Mouse (Mus musculus): Measurements from ENCODE around the gene Capn7. TPM values are rescaled to one million over a fixed set of nuclear protein-coding genes. Genes with fewer than 3 reads are reported as not detected.

The Capn7 gene
- polyA plus RNA-seq (2012; ENCODE audit: insufficient read depth, low replicate concordance), result 0.60 and 1.9 TPM in 2 replicates

GRCm38 (mm10) chr14:31336369-31337155 lies at the start of gene Capn7:
Gene Capn7, plus strand, starts transcription at chr14:31336638.
- no peaks in the 10 kb centered on the region for H3K27me3 ChIP-seq (replicated peaks)
- TF ChIP-seq FLI1 (IDR thresholded peaks at IDR 0.05; ENCODE audit: low read length) (no peak), GATA1 (IDR thresholded peaks at IDR 0.05; ENCODE audit: borderline replicate concordance, low read length) (no peak)
- H3K4me1 ChIP-seq, result peaks cover 21% of the 10 kb centered on the region
- H3K4me3 ChIP-seq (replicated peaks), result peak within 1 kb of the TSS; percentile 93
- H3K36me3 ChIP-seq (replicated peaks; ENCODE audit: low read length), result peaks cover 18% of the 10 kb centered on the region
- no peaks in the 10 kb centered on the region for H3K9me3 ChIP-seq

- peaks cover 10% of the 10 kb centered on the region; the same call in 1 of the 2 replicates for H3K9me3 ChIP-seq
- no peak overlapping the region for H3K4me3 ChIP-seq (replicated peaks)
- no peak for TF ChIP-seq FLI1 (IDR thresholded peaks at IDR 0.05; ENCODE audit: low read length)
- no peak for TF ChIP-seq GATA1 (IDR thresholded peaks at IDR 0.05; ENCODE audit: borderline replicate concordance, low read length)
- H3K36me3 ChIP-seq (replicated peaks; ENCODE audit: low read length), result no peaks in the 10 kb centered on the region
- H3K4me1 ChIP-seq, result no peaks in the 10 kb centered on the region; the same call in 1 of the 2 replicates
- peaks cover 61% of the 10 kb centered on the region for H3K27me3 ChIP-seq (replicated peaks)
These were observed 23.2 kb upstream of the Capn7 start for GRCm38 (mm10) chr14:31313192-31313591.

GRCm38 (mm10) chr14:31316613-31317012 lies 19.8 kb upstream of the Capn7 start:
- TF ChIP-seq FLI1 (IDR thresholded peaks at IDR 0.05; ENCODE audit: low read length) (no peak), GATA1 (IDR thresholded peaks at IDR 0.05; ENCODE audit: borderline replicate concordance, low read length) (no peak)
- Histone ChIP-seq H3K36me3 (replicated peaks; ENCODE audit: low read length) (no peaks in the 10 kb centered on the region), H3K4me1 (no peaks in the 10 kb centered on the region; the same call in none of the 2 replicates), H3K4me3 (replicated peaks) (no peak overlapping the region), H3K27me3 (replicated peaks) (peaks cover 64% of the 10 kb centered on the region), H3K9me3 (no peaks in the 10 kb centered on the region)

- H3K9me3 ChIP-seq, result no peaks in the 10 kb centered on the region
- peaks cover 2% of the 10 kb centered on the region for H3K4me1 ChIP-seq
- no peaks in the 10 kb centered on the region for H3K36me3 ChIP-seq (replicated peaks; ENCODE audit: low read length)
- TF ChIP-seq GATA1 (IDR thresholded peaks at IDR 0.05; ENCODE audit: borderline replicate concordance, low read length) (no peak), FLI1 (IDR thresholded peaks at IDR 0.05; ENCODE audit: low read length) (no peak)
- peaks cover 61% of the 10 kb centered on the region for H3K27me3 ChIP-seq (replicated peaks)
- H3K4me3 ChIP-seq (replicated peaks), result no peak overlapping the region
These were observed 18.7 kb upstream of the Capn7 start for GRCm38 (mm10) chr14:31317754-31318153.

GRCm38 (mm10) chr14:31319546-31319945 lies 16.9 kb upstream of the Capn7 start:
- Histone ChIP-seq H3K9me3 (no peaks in the 10 kb centered on the region), H3K4me1 (peaks cover 17% of the 10 kb centered on the region), H3K4me3 (replicated peaks) (no peak overlapping the region), H3K27me3 (replicated peaks) (peaks cover 47% of the 10 kb centered on the region), H3K36me3 (replicated peaks; ENCODE audit: low read length) (no peaks in the 10 kb centered on the region)
- TF ChIP-seq FLI1 (IDR thresholded peaks at IDR 0.05; ENCODE audit: low read length) (no peak), GATA1 (IDR thresholded peaks at IDR 0.05; ENCODE audit: borderline replicate concordance, low read length) (no peak)

- Histone ChIP-seq H3K4me1 (peaks cover 26% of the 10 kb centered on the region), H3K36me3 (replicated peaks; ENCODE audit: low read length) (no peaks in the 10 kb centered on the region), H3K4me3 (replicated peaks) (no peak overlapping the region), H3K9me3 (no peaks in the 10 kb centered on the region), H3K27me3 (replicated peaks) (peaks cover 31% of the 10 kb centered on the region)
- TF ChIP-seq FLI1 (IDR thresholded peaks at IDR 0.05; ENCODE audit: low read length) (no peak), GATA1 (IDR thresholded peaks at IDR 0.05; ENCODE audit: borderline replicate concordance, low read length) (no peak)
These were observed 15.3 kb upstream of the Capn7 start for GRCm38 (mm10) chr14:31321181-31321580.

- Histone ChIP-seq H3K27me3 (replicated peaks) (peaks cover 23% of the 10 kb centered on the region), H3K36me3 (replicated peaks; ENCODE audit: low read length) (no peaks in the 10 kb centered on the region), H3K4me1 (peaks cover 33% of the 10 kb centered on the region), H3K9me3 (no peaks in the 10 kb centered on the region), H3K4me3 (replicated peaks) (no peak overlapping the region)
- TF ChIP-seq GATA1 (IDR thresholded peaks at IDR 0.05; ENCODE audit: borderline replicate concordance, low read length) (no peak), FLI1 (IDR thresholded peaks at IDR 0.05; ENCODE audit: low read length) (no peak)
These were observed 14.2 kb upstream of the Capn7 start for GRCm38 (mm10) chr14:31322191-31322590.

- H3K36me3 ChIP-seq (replicated peaks; ENCODE audit: low read length), result no peaks in the 10 kb centered on the region
- H3K9me3 ChIP-seq, result no peaks in the 10 kb centered on the region
- H3K4me1 ChIP-seq, result peaks cover 40% of the 10 kb centered on the region
- H3K4me3 ChIP-seq (replicated peaks), result peak overlapping the region; percentile 90
- TF ChIP-seq GATA1 (IDR thresholded peaks at IDR 0.05; ENCODE audit: borderline replicate concordance, low read length) (no peak), FLI1 (IDR thresholded peaks at IDR 0.05; ENCODE audit: low read length) (no peak)
- H3K27me3 ChIP-seq (replicated peaks), result peaks cover 19% of the 10 kb centered on the region
These were observed 13.2 kb upstream of the Capn7 start for GRCm38 (mm10) chr14:31323189-31323588.

GRCm38 (mm10) chr14:31323849-31324792 lies 12.3 kb upstream of the Capn7 start, which contains the start of gene Dnah1:
Gene Dnah1, minus strand, starts transcription at chr14:31323896.
- peak within 1 kb of the TSS; percentile 90 for H3K4me3 ChIP-seq (replicated peaks)
- no peaks in the 10 kb centered on the region for H3K9me3 ChIP-seq
- H3K36me3 ChIP-seq (replicated peaks; ENCODE audit: low read length), result no peaks in the 10 kb centered on the region
- peaks cover 15% of the 10 kb centered on the region for H3K27me3 ChIP-seq (replicated peaks)
- no peak for TF ChIP-seq GATA1 (IDR thresholded peaks at IDR 0.05; ENCODE audit: borderline replicate concordance, low read length)
- TF ChIP-seq FLI1 (IDR thresholded peaks at IDR 0.05; ENCODE audit: low read length), result no peak
- H3K4me1 ChIP-seq, result peaks cover 40% of the 10 kb centered on the region
